Mouse (Mus musculus) liver, embryonic 11.5 days (tissue): ENCODE data around the gene Zfp13. TPM values are rescaled to one million over a fixed set of nuclear protein-coding genes. Genes with fewer than 3 reads are reported as not detected.

Experiments used
- ATAC-seq: fragments of 200-750 bp; cut with Nextera tagmentation; replicated peaks from 2 replicates; pipeline ENCODE4 v1.8.0; 2017; ENCODE audit warnings: moderate number of reproducible peaks, mild to moderate bottlenecking, moderate TSS enrichment, moderate library complexity; ENCODE audit not compliant: low FRiP score
- DNase-seq: peaks from one replicate; pipeline ENCODE4 v3.0.0-alpha.2; 2017; ENCODE audit warnings: low spot score
- H3K27ac ChIP-seq: fragments of 300-500 bp; sonication (generic); 2 replicates; pipeline ENCODE4 v1.5.1; 2014; ENCODE audit warnings: mild to moderate bottlenecking, low read depth, low read length, control low read depth
- H3K27me3 ChIP-seq: fragments of 300-500 bp; sonication (generic); replicated peaks from 2 replicates; pipeline ENCODE4 v1.6.1; 2014; ENCODE audit warnings: low read length, mixed read lengths; ENCODE audit not compliant: control insufficient read depth, insufficient read depth
- H3K36me3 ChIP-seq: fragments of 300-500 bp; sonication (generic); 2 replicates; pipeline ENCODE4 v1.6.1; 2014; ENCODE audit warnings: mild to moderate bottlenecking, low read length, moderate library complexity, mixed read lengths; ENCODE audit not compliant: control insufficient read depth, insufficient read depth
- H3K4me1 ChIP-seq: fragments of 300-500 bp; sonication (generic); replicated peaks from 2 replicates; pipeline ENCODE4 v1.6.1; 2014; ENCODE audit warnings: low read length, mixed read lengths; ENCODE audit not compliant: control insufficient read depth, insufficient read depth
- H3K4me2 ChIP-seq: fragments of 300-500 bp; sonication (generic); 2 replicates; pipeline ENCODE4 v1.6.1; 2014; ENCODE audit warnings: mild to moderate bottlenecking, control low read depth, moderate library complexity
- H3K4me3 ChIP-seq: fragments of 300-500 bp; sonication (generic); 2 replicates; pipeline ENCODE4 v1.5.1; 2014; ENCODE audit warnings: low read depth, low read length, control low read depth
- H3K9ac ChIP-seq: fragments of 300-500 bp; sonication (generic); 2 replicates; pipeline ENCODE4 v1.6.1; 2014; ENCODE audit warnings: low read depth, low read length, control low read depth
- H3K9me3 ChIP-seq: fragments of 300-500 bp; sonication (generic); 2 replicates; pipeline ENCODE4 v1.6.1; 2016; ENCODE audit warnings: low read length, inconsistent platforms, mixed read lengths; ENCODE audit not compliant: control insufficient read depth
- WGBS: fragments of 180-500 bp; shearing (Covaris S2); extraction: QIAGEN DNeasy Blood & Tissue Kit; methylation state at CpG from one replicate; pipeline ENCODE4 v1.1.7; 2014; 5-methylcytosine and 5-hydroxymethylcytosine counted together
- polyA plus RNA-seq: library from polyadenylated mRNA; unstranded; fragments of >200 nt; fragmentation: Nextera tagmentation; extraction: Ambion mirVana; gene quantifications from 2 replicates; pipeline ENCODE4 v1.2.1, GENCODE M21; 2014

Gene Zfp13
- polyA plus RNA-seq, 1 experiment from 2014 or later, result 5.6 TPM

GRCm38 (mm10) chr17:23555243-23555916 lies 43.9 kb downstream of the Zfp13 start:
- Histone ChIP-seq H3K36me3 (peaks cover 6% of the 10 kb centered on the region; the same call in 1 of the 2 replicates), H3K4me3 (no peak overlapping the region), H3K4me1 (peaks cover 8% of the 10 kb centered on the region; the same call in 1 of the 2 replicates), H3K4me2 (no peak overlapping the region), H3K27ac (no peak overlapping the region), H3K9ac (no peak overlapping the region), H3K27me3 (no peaks in the 10 kb centered on the region), H3K9me3 (no peaks in the 10 kb centered on the region)
- no peak for DNase-seq
- no peak for ATAC-seq
- WGBS, result 82% methylated on average over 7 of the region's 7 CpGs

- Histone ChIP-seq H3K4me1 (peaks cover 8% of the 10 kb centered on the region; the same call in 1 of the 2 replicates), H3K27me3 (no peaks in the 10 kb centered on the region), H3K27ac (no peak overlapping the region), H3K36me3 (peaks cover 6% of the 10 kb centered on the region; the same call in 1 of the 2 replicates), H3K9me3 (no peaks in the 10 kb centered on the region), H3K9ac (no peak overlapping the region), H3K4me2 (no peak overlapping the region), H3K4me3 (no peak overlapping the region)
- ATAC-seq (no peak), DNase-seq (no peak)
These were observed 45.0 kb downstream of the Zfp13 start for GRCm38 (mm10) chr17:23554321-23554720.

- WGBS, result 70% methylated on average over 1 of the region's 1 CpGs
- H3K27me3 ChIP-seq, result no peaks in the 10 kb centered on the region
- H3K9me3 ChIP-seq, result no peaks in the 10 kb centered on the region
- H3K9ac ChIP-seq, result no peak overlapping the region
- H3K36me3 ChIP-seq, result peaks cover 6% of the 10 kb centered on the region; the same call in 1 of the 2 replicates
- DNase-seq, result no peak
- peaks cover 8% of the 10 kb centered on the region; the same call in 1 of the 2 replicates for H3K4me1 ChIP-seq
- H3K4me2 ChIP-seq, result no peak overlapping the region
- no peak overlapping the region for H3K4me3 ChIP-seq
- no peak overlapping the region for H3K27ac ChIP-seq
- no peak for ATAC-seq
These were observed 45.6 kb downstream of the Zfp13 start for GRCm38 (mm10) chr17:23553634-23554120.

- no peaks in the 10 kb centered on the region for H3K27me3 ChIP-seq
- no peaks in the 10 kb centered on the region for H3K9me3 ChIP-seq
- H3K4me3 ChIP-seq, result no peak overlapping the region
- ATAC-seq (no peak), DNase-seq (no peak)
- WGBS, result 83% methylated on average over 8 of the region's 8 CpGs
- peaks cover 4% of the 10 kb centered on the region; the same call in 1 of the 2 replicates for H3K36me3 ChIP-seq
- H3K4me1 ChIP-seq, result peaks cover 8% of the 10 kb centered on the region; the same call in 1 of the 2 replicates
- no peak overlapping the region for H3K4me2 ChIP-seq
- no peak overlapping the region for H3K27ac ChIP-seq
- H3K9ac ChIP-seq, result no peak overlapping the region
These were observed 46.2 kb downstream of the Zfp13 start for GRCm38 (mm10) chr17:23552896-23553633.

- Histone ChIP-seq H3K4me3 (no peak overlapping the region), H3K9ac (no peak overlapping the region), H3K4me1 (peaks cover 8% of the 10 kb centered on the region; the same call in 1 of the 2 replicates), H3K9me3 (no peaks in the 10 kb centered on the region), H3K27ac (no peak overlapping the region), H3K36me3 (no peaks in the 10 kb centered on the region), H3K27me3 (no peaks in the 10 kb centered on the region), H3K4me2 (no peak overlapping the region; the same call in 1 of the 2 replicates)
- WGBS, result 54% methylated on average over 5 of the region's 5 CpGs
- no peak for ATAC-seq
- DNase-seq, result no peak
These were observed 47.3 kb downstream of the Zfp13 start for GRCm38 (mm10) chr17:23551963-23552362.

- no peak for ATAC-seq
- no peak overlapping the region for H3K27ac ChIP-seq
These were observed 47.9 kb downstream of the Zfp13 start for GRCm38 (mm10) chr17:23551416-23551815.

GRCm38 (mm10) chr17:23550856-23551255 lies 48.4 kb downstream of the Zfp13 start:
- H3K4me3 ChIP-seq, result peak overlapping the region; percentile 64
- H3K36me3 ChIP-seq, result no peaks in the 10 kb centered on the region
- peak overlapping the region; percentile 23; the same call in 1 of the 2 replicates for H3K27ac ChIP-seq
- peak; percentile 63 for DNase-seq
- H3K9me3 ChIP-seq, result no peaks in the 10 kb centered on the region
- ATAC-seq, result 0 out of 2 replicates have a peak, but pooled peaks have one; percentile 5
- H3K4me2 ChIP-seq, result peak overlapping the region; percentile 96
- peak overlapping the region; percentile 60 for H3K9ac ChIP-seq
- WGBS, result under 1% methylated on average over 15 of the region's 15 CpGs
- H3K4me1 ChIP-seq, result peaks cover 8% of the 10 kb centered on the region; the same call in 1 of the 2 replicates
- no peaks in the 10 kb centered on the region for H3K27me3 ChIP-seq

More at GRCm38 (mm10) chr17:23551416-23551815, 47.9 kb downstream of the Zfp13 start:
- Histone ChIP-seq H3K4me3 (peak overlapping the region; percentile 64), H3K4me2 (peak overlapping the region; percentile 96), H3K27me3 (no peaks in the 10 kb centered on the region), H3K9ac (no peak overlapping the region), H3K36me3 (no peaks in the 10 kb centered on the region), H3K9me3 (no peaks in the 10 kb centered on the region), H3K4me1 (peaks cover 8% of the 10 kb centered on the region; the same call in 1 of the 2 replicates)
- no peak for DNase-seq

GRCm38 (mm10) chr17:23550188-23550791 lies 49.0 kb downstream of the Zfp13 start:
- ATAC-seq, result peak; percentile 52
- WGBS, result under 1% methylated on average over 22 of the region's 22 CpGs
- Histone ChIP-seq H3K9ac (peak overlapping the region; percentile 60), H3K4me3 (peak overlapping the region; percentile 64), H3K36me3 (no peaks in the 10 kb centered on the region), H3K27me3 (no peaks in the 10 kb centered on the region), H3K4me1 (peaks cover 8% of the 10 kb centered on the region; the same call in 1 of the 2 replicates), H3K4me2 (peak overlapping the region; percentile 96), H3K27ac (peak overlapping the region; percentile 23; the same call in 1 of the 2 replicates), H3K9me3 (no peaks in the 10 kb centered on the region)
- peak; percentile 97 for DNase-seq
